Mouse (Mus musculus) neural tube, embryonic 10.5 days (tissue): Measurements from ENCODE around the gene Mxd3.

ENCODE experiments used
- DNase-seq: peaks from one replicate; pipeline ENCODE4 v3.0.0-alpha.2; 2017; ENCODE audit warnings: low spot score; ENCODE audit errors: extremely low spot score

Mxd3 gene

GRCm38 (mm10) chr13:55332331-55332730 lies 2.7 kb upstream of the Mxd3 start:
- DNase-seq: no peak

GRCm38 (mm10) chr13:55330567-55331400 lies 1.2 kb upstream of the Mxd3 start:
- no peak for DNase-seq

- DNase-seq: no peak
Observed at GRCm38 (mm10) chr13:55329109-55329682, 427 bp downstream of the Mxd3 start.

GRCm38 (mm10) chr13:55328641-55329040 lies 982 bp downstream of the Mxd3 start:
- no peak for DNase-seq

- DNase-seq: no peak
Observed at GRCm38 (mm10) chr13:55328171-55328570, 1.5 kb downstream of the Mxd3 start.

GRCm38 (mm10) chr13:55327633-55328032 lies 2.0 kb downstream of the Mxd3 start:
- peak; percentile 80 for DNase-seq

- DNase-seq: no peak
Observed at GRCm38 (mm10) chr13:55327169-55327568, 2.5 kb downstream of the Mxd3 start.

- DNase-seq: no peak
Observed at GRCm38 (mm10) chr13:55325596-55325995, 4.0 kb downstream of the Mxd3 start.

- DNase-seq: peak; percentile 30
Observed at GRCm38 (mm10) chr13:55322130-55322825, 7.3 kb downstream of the Mxd3 start.

- peak; percentile 91 for DNase-seq
Observed at GRCm38 (mm10) chr13:55321434-55322129, 8.0 kb downstream of the Mxd3 start, which contains the start of gene Rab24. Rab24 (minus strand) TSS chr13:55321946.

- DNase-seq: no peak
Observed at GRCm38 (mm10) chr13:55319931-55320533, 9.6 kb downstream of the Mxd3 start, which contains the start of gene Prelid1. Prelid1 (plus strand) TSS chr13:55320500.

- no peak for DNase-seq
Observed at GRCm38 (mm10) chr13:55318351-55318750, 11.3 kb downstream of the Mxd3 start.

- DNase-seq: no peak
Observed at GRCm38 (mm10) chr13:55314891-55315412, 14.7 kb downstream of the Mxd3 start.

GRCm38 (mm10) chr13:55313051-55313450 lies 16.6 kb downstream of the Mxd3 start:
- no peak for DNase-seq

- no peak for DNase-seq
Observed at GRCm38 (mm10) chr13:55312028-55312630, 17.5 kb downstream of the Mxd3 start.

GRCm38 (mm10) chr13:55300913-55301312 lies 28.7 kb downstream of the Mxd3 start:
- DNase-seq: no peak

GRCm38 (mm10) chr13:55296760-55297159 lies 32.9 kb downstream of the Mxd3 start:
- no peak for DNase-seq

- no peak for DNase-seq
Observed at GRCm38 (mm10) chr13:55288854-55289253, 40.8 kb downstream of the Mxd3 start.

GRCm38 (mm10) chr13:55277646-55278045 lies 52.0 kb downstream of the Mxd3 start:
- no peak for DNase-seq

- no peak for DNase-seq
Observed at GRCm38 (mm10) chr13:55277203-55277602, 52.4 kb downstream of the Mxd3 start.
